Mouse (Mus musculus): ENCODE measurements around the gene Prss36.

Prss36 gene

DNA sequence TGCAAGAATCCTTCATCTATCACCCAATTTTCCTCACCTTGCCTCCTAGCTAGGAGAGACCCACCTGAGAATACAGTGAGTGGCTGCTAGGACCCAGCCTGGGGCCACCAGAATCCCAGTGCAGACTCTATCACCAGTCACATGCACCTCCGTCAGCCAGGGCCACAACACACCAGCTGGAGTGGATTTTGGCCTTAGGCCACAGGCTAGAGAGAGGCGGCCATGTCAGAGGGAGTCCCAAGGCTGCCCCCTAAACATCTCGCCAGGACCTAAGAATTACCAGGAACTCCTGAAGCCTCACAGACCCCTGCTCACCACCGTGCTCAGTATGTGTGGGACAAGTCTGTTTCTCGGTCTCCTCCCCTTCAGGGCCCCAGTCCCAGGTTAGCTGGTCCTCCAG, 12.4 kb downstream of the Prss36 start:
- DNase-seq: peak; percentile 36

DNA sequence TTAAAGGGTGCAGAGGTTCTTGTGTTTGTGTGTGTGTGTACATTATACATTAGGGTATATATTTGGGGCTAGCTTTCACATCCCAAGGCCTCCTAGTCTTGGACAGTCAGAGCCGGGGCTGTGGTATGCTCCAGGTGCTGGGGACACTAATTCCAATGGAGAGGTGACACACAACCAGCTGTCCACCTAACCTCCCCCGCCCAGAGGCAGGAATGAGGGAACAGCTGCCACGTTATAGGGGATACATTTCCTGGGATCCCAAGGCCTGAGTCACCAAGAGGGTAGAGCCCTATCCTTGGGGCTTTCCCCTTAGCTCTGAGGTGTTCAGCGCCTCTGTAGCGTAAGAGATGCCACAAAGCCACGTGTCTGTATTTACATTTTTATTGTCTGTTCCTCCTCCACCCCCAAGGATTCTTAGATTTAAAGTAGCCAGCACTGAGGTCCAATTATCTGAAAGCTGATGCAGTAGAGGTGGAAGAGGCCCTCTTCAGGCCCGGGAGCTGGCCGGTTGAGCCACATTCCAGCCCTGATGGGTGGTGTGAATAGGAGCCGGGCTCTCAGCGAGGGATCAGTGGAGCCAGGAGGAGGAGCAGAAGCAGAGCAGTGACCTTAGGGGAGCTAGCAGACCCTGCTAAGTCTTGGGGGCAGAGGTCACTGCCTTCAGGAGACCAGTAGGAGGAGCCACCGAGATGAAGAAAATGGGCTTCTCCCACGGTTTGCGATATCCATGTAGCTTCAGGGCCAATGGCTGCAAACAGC, 14.1 kb downstream of the Prss36 start:
- no peak for DNase-seq

GRCm38 (mm10) chr7:127931351-127932135, 15.0 kb downstream of the Prss36 start:
- no peak for DNase-seq

DNA sequence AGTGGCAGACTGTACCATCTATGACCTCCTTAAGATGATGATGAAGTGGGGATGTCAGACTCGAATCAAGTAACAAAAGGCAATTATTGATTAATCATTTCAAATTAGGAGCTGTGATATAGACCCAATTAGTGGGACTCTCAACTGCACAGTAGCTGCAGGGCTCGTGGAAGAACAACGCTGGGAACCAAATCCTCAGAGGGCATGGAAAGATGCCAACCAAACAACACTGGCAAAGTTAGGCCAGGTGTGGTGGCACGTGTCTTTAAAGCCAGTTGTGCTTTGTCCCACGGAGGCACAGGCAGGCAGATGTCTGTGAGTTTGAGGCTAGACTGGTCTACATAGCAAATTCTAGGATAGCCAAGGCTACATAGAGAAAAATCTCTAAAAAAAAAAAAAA, 15.9 kb downstream of the Prss36 start:
- no peak for DNase-seq

DNA sequence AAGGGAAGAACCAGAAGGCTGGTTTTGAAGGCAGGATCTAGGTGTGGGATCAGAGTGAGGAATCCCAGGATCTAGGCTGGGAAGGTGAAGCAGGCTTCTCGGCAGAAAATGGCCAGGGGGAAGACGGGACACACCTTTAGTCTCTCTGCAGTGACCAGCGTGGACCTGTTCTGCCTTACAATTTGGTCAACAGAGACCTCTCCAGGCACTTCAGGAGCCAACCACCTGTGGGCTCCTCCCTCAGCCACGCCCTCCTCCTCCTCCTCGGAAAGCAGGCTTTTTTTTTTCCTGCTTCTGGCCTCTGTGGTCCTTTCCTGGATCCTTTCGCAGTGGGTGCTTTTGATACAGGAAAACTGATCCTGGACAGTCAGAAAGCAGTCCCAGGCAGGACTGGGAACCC, 16.6 kb downstream of the Prss36 start, which contains the start of gene Prss8:
TSS of gene Prss8 (minus strand) at position 182 of the 400 bp plus-strand sequence.
- DNase-seq: no peak

- DNase-seq: no peak
These were observed 17.9 kb downstream of the Prss36 start for GRCm38 (mm10) chr7:127928596-127928995.

DNA sequence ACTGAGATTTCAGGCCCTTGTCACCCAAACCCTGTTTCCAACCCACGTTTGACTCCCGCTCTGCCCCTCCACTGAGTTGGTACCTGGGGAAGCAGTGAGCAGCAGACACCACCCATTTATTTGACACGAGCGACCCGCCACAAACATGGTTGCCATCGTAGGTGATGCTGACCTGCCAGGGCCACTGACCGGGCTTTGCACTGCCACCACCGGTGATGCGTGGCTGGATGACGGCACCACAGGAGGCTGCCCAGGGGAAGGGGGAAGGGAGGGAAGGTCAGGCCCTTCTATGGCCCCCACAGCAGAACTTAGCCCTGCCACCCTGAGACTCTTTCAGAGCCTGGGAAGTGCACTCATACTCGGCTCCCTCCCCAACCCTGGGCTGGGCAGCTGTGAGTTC, 18.8 kb downstream of the Prss36 start:
- no peak for DNase-seq

GRCm38 (mm10) chr7:127926846-127927245, 19.7 kb downstream of the Prss36 start:
- DNase-seq: no peak

DNA sequence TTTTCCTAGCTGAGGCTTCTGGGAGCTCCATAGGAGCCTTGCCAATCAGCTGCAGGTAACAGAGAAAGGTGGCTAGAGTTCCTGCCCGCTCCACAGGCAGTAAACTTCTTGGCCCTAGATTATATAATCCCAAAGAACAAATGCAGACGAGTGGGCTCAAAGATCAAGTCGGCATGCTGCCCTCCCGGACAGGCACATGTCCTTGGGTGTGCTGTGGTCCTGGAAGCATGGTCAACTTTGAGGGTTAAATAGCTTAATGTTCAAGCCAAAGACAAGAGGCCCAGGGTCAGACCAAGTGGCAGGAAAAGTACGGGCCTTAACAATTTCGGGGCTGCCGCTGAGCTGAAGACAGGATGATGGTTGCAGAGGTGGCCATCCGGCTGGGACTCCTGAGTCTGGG, 20.5 kb downstream of the Prss36 start:
- no peak for DNase-seq

- no peak for DNase-seq
These were observed 21.3 kb downstream of the Prss36 start for GRCm38 (mm10) chr7:127925252-127925651.

GRCm38 (mm10) chr7:127923714-127924113, 22.8 kb downstream of the Prss36 start:
- DNase-seq: no peak

- no peak for DNase-seq
These were observed 23.9 kb downstream of the Prss36 start for GRCm38 (mm10) chr7:127922451-127923275.

DNA sequence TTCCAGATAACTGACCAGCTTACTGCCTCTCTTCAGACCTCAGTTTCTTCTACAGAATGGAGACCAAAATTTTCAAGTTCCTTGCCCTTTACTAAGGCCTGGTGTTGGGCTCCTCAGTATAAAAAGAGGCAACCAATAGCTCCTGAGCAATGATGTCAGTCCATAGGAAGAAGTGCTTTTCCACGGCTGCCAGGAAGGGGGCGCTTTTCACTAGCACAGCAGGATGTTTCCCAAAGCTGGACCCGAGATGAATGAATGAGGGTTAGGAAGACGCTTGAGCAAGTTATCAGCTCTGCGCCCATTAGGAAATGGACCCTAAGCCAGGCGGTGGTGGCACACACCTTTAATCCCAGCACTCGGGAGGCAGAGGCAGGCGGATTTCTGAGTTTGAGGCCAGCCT, 25.0 kb downstream of the Prss36 start:
- no peak for DNase-seq

DNA sequence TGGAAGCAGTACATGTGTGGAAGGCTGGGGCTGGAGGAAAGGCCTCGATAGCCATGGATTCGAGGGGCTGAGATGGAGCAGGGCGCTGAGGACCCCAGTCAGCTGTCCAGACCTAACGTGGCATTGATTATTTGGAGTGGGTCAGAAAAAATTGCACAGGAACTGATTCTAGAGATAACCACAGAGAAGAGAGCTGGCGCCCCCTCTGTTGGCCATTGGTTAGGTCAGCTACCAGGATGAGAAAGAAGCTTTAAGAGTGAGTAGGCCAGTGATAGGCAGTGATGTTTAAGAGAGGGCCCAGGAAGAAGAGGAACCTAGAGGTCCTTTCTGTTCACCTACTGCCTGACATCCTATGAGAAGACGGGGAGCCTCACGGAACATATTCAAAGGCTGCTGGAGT, 27.2 kb downstream of the Prss36 start:
- no peak for DNase-seq

DNA sequence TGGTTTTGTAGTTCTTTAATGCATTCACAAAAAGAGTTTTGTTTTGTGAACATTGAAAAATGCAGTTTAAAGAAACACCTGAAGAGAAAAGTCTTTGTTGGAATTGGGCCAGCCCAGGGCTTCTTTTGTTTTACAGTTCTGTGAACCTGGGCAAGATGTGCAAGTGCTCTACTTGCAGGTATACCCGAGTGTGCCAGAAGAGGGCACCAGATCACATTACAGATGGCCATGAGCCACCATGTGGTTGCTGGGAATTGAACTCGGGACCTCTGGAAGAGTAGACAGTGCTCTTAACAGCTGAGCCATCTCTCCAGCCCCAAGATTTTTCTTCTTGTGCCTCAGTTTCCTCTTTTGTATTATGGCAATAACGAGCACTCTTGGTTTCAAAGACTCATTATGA, 28.3 kb downstream of the Prss36 start:
- DNase-seq: no peak

- DNase-seq: no peak
These were observed 31.2 kb downstream of the Prss36 start for GRCm38 (mm10) chr7:127915293-127915692.

DNA sequence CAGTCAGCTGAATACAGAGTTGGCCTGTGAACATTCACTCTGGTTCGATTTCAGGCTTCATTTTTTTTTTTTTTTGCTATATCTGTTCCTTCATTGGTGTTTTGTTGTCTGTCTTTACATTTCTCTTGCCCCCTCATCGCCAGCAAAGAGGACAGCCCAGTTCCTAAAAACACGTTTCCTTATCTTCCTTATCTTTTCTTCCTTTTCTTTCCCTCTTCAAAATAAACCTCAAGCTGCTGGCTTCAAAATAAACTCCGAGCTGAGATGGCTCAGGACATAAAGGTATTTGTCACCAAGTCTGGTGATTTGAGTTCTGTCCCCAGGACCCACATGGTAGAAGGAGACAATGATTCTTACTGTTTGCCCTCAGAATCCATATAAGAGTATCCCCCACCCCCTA, 33.6 kb downstream of the Prss36 start:
- DNase-seq: no peak

DNA sequence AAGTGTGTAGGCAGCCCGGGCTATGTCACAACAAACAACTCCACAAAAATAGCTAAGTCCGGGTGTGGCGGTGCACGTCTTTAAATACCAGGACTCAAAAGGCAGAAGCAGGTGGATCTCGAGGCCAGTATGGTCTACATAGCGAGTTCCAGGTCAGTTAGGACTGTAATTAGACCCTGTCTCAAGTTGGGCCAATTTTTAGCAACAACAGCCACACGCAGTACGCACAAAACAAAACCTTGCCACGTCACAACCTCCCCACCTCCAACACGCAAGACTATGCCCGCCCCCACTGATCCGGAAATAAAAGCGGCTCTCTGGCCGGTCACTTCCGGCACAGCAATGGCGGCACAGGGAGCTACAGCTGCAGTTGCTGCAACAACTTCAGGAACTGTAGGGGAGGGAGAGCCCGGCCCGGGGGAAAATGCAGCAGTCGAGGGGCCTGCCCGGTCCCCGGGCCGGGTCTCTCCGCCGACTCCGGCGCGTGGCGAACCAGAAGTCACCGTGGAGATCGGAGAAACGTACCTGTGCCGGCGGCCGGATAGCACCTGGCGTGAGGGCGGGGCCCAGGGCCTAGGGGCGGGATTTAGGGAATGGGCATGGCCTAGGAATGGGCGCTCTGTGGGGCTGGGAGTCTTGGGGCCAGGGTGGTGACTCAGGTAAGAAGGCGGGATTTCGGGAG, 34.2 kb downstream of the Prss36 start, which contains the start of gene Kat8:
TSS of gene Kat8 (plus strand) at position 327 of the 682 bp plus-strand sequence.
- DNase-seq: peak; percentile 88

DNA sequence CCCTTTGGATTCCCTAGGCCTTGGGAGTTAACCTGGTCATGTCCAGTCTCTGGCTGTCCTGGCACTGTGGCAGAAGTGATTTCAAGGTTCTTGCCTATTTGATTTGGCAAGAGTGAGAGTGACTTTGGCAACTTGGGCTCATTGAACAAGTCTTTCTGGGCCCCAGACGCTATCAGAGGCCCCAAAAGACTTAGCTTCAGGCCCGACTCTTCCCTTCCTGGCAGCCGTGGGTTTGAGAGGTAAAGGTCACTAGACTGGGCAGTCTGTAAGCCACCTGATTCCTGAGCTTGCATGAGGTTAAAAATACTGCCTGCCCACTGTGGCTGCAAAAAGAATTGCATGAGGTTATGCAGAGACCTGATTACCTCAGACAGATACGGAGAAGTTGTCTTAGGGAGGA, 37.9 kb downstream of the Prss36 start:
- DNase-seq: no peak

GRCm38 (mm10) chr7:127907939-127908338, 38.6 kb downstream of the Prss36 start:
- no peak for DNase-seq

GRCm38 (mm10) chr7:127903971-127904796, 42.3 kb downstream of the Prss36 start, which contains the start of gene Bckdk:
Gene Bckdk (plus strand): TSS chr7:127904082.
- DNase-seq: peak; percentile 80

DNA sequence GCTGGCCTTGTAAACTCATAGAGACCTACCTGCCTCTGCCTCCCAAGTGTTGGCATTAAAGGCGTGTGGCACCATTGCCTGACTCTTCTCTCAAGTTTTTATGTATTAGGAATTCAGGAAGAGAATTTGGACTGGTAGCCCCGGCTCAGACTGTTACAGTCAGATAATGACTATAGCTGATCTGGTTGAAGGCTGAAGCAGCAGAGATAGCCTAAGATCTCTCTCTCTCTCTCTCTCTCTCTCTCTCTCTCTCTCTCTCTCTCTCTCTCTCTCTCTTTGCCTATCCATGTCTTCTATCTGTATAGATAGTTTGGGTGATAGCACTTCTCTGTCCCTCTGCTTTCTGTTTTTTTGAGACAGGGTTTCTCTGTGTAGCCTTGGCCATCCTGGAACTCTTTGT, 44.8 kb downstream of the Prss36 start:
- no peak for DNase-seq
